Mouse (Mus musculus): ENCODE measurements at regions not wholly inside any gene's neighbourhood (a gene's known extent, or its start where the extent isn't known, plus 50 kb on each side); places are given as distances from the start of the nearest gene placed in this dataset.

- Histone ChIP-seq H3K4me1 (ENCODE audit: control insufficient read depth, insufficient read depth, low read length) (no peaks in the 10 kb centered on the region), H3K4me3 (ENCODE audit: control insufficient read depth, low read depth, low read length) (no peak overlapping the region), H3K27ac (ENCODE audit: control insufficient read depth, insufficient read depth, low read depth, low read length) (no peak overlapping the region), H3K27me3 (ENCODE audit: control insufficient read depth, insufficient read depth, low read length) (no peaks in the 10 kb centered on the region), H3K36me3 (ENCODE audit: control insufficient read depth, insufficient read depth, low read length) (no peaks in the 10 kb centered on the region)
- TF ChIP-seq POLR2A (IDR thresholded peaks at IDR 0.05; ENCODE audit: control insufficient read depth, low read depth, low read length) = no peak
- no peak for TF ChIP-seq CTCF (IDR thresholded peaks at IDR 0.05; ENCODE audit: control insufficient read depth, insufficient read depth, insufficient replicate concordance, low read depth, low read length)
Observed at GRCm38 (mm10) chr2:138820489-138820888, 564.1 kb downstream of the Btbd3 start.

GRCm38 (mm10) chr2:138824873-138825272 lies 568.5 kb downstream of the Btbd3 start:
- Histone ChIP-seq H3K4me1 (ENCODE audit: control insufficient read depth, insufficient read depth, low read length) (no peaks in the 10 kb centered on the region), H3K27me3 (ENCODE audit: control insufficient read depth, insufficient read depth, low read length) (no peaks in the 10 kb centered on the region), H3K27ac (ENCODE audit: control insufficient read depth, insufficient read depth, low read depth, low read length) (no peak overlapping the region), H3K4me3 (ENCODE audit: control insufficient read depth, low read depth, low read length) (no peak overlapping the region), H3K36me3 (ENCODE audit: control insufficient read depth, insufficient read depth, low read length) (no peaks in the 10 kb centered on the region)
- TF ChIP-seq POLR2A (IDR thresholded peaks at IDR 0.05; ENCODE audit: control insufficient read depth, low read depth, low read length) (no peak), CTCF (IDR thresholded peaks at IDR 0.05; ENCODE audit: control insufficient read depth, insufficient read depth, insufficient replicate concordance, low read depth, low read length) (no peak)

GRCm38 (mm10) chr2:138827813-138828570 lies 571.6 kb downstream of the Btbd3 start:
- Histone ChIP-seq H3K36me3 (ENCODE audit: control insufficient read depth, insufficient read depth, low read length) (no peaks in the 10 kb centered on the region), H3K4me1 (ENCODE audit: control insufficient read depth, insufficient read depth, low read length) (no peaks in the 10 kb centered on the region), H3K4me3 (ENCODE audit: control insufficient read depth, low read depth, low read length) (no peak overlapping the region), H3K27ac (ENCODE audit: control insufficient read depth, insufficient read depth, low read depth, low read length) (no peak overlapping the region), H3K27me3 (ENCODE audit: control insufficient read depth, insufficient read depth, low read length) (no peaks in the 10 kb centered on the region)
- TF ChIP-seq POLR2A (IDR thresholded peaks at IDR 0.05; ENCODE audit: control insufficient read depth, low read depth, low read length) = no peak
- TF ChIP-seq CTCF (IDR thresholded peaks at IDR 0.05; ENCODE audit: control insufficient read depth, insufficient read depth, insufficient replicate concordance, low read depth, low read length) = no peak

- TF ChIP-seq POLR2A (IDR thresholded peaks at IDR 0.05; ENCODE audit: control insufficient read depth, low read depth, low read length) (no peak), CTCF (IDR thresholded peaks at IDR 0.05; ENCODE audit: control insufficient read depth, insufficient read depth, insufficient replicate concordance, low read depth, low read length) (no peak)
- Histone ChIP-seq H3K4me3 (ENCODE audit: control insufficient read depth, low read depth, low read length) (no peak overlapping the region), H3K27me3 (ENCODE audit: control insufficient read depth, insufficient read depth, low read length) (no peaks in the 10 kb centered on the region), H3K27ac (ENCODE audit: control insufficient read depth, insufficient read depth, low read depth, low read length) (no peak overlapping the region), H3K36me3 (ENCODE audit: control insufficient read depth, insufficient read depth, low read length) (no peaks in the 10 kb centered on the region), H3K4me1 (ENCODE audit: control insufficient read depth, insufficient read depth, low read length) (no peaks in the 10 kb centered on the region)
Observed at GRCm38 (mm10) chr2:138838846-138839245, 582.5 kb downstream of the Btbd3 start.

- Histone ChIP-seq H3K27me3 (ENCODE audit: control insufficient read depth, insufficient read depth, low read length) (no peaks in the 10 kb centered on the region), H3K4me3 (ENCODE audit: control insufficient read depth, low read depth, low read length) (no peak overlapping the region), H3K36me3 (ENCODE audit: control insufficient read depth, insufficient read depth, low read length) (no peaks in the 10 kb centered on the region), H3K4me1 (ENCODE audit: control insufficient read depth, insufficient read depth, low read length) (no peaks in the 10 kb centered on the region), H3K27ac (ENCODE audit: control insufficient read depth, insufficient read depth, low read depth, low read length) (no peak overlapping the region)
- TF ChIP-seq POLR2A (IDR thresholded peaks at IDR 0.05; ENCODE audit: control insufficient read depth, low read depth, low read length) (no peak), CTCF (IDR thresholded peaks at IDR 0.05; ENCODE audit: control insufficient read depth, insufficient read depth, insufficient replicate concordance, low read depth, low read length) (no peak)
Observed at GRCm38 (mm10) chr2:138859121-138859520, 602.8 kb downstream of the Btbd3 start.

GRCm38 (mm10) chr2:138896563-138896962 lies 597.1 kb upstream of the Sptlc3 start:
- Histone ChIP-seq H3K4me1 (ENCODE audit: control insufficient read depth, insufficient read depth, low read length) (no peaks in the 10 kb centered on the region), H3K4me3 (ENCODE audit: control insufficient read depth, low read depth, low read length) (no peak overlapping the region), H3K36me3 (ENCODE audit: control insufficient read depth, insufficient read depth, low read length) (no peaks in the 10 kb centered on the region), H3K27me3 (ENCODE audit: control insufficient read depth, insufficient read depth, low read length) (no peaks in the 10 kb centered on the region), H3K27ac (ENCODE audit: control insufficient read depth, insufficient read depth, low read depth, low read length) (no peak overlapping the region)
- TF ChIP-seq CTCF (IDR thresholded peaks at IDR 0.05; ENCODE audit: control insufficient read depth, insufficient read depth, insufficient replicate concordance, low read depth, low read length) (no peak), POLR2A (IDR thresholded peaks at IDR 0.05; ENCODE audit: control insufficient read depth, low read depth, low read length) (no peak)

- no peaks in the 10 kb centered on the region for H3K4me1 ChIP-seq (ENCODE audit: control insufficient read depth, insufficient read depth, low read length)
- TF ChIP-seq CTCF (IDR thresholded peaks at IDR 0.05; ENCODE audit: control insufficient read depth, insufficient read depth, insufficient replicate concordance, low read depth, low read length) = no peak
- no peak for TF ChIP-seq POLR2A (IDR thresholded peaks at IDR 0.05; ENCODE audit: control insufficient read depth, low read depth, low read length)
- no peaks in the 10 kb centered on the region for H3K27me3 ChIP-seq (ENCODE audit: control insufficient read depth, insufficient read depth, low read length)
- H3K4me3 ChIP-seq (ENCODE audit: control insufficient read depth, low read depth, low read length) = no peak overlapping the region
- H3K27ac ChIP-seq (ENCODE audit: control insufficient read depth, insufficient read depth, low read depth, low read length) = no peak overlapping the region
- no peaks in the 10 kb centered on the region for H3K36me3 ChIP-seq (ENCODE audit: control insufficient read depth, insufficient read depth, low read length)
Observed at GRCm38 (mm10) chr2:138897101-138897500, 596.6 kb upstream of the Sptlc3 start.
